Mouse (Mus musculus): ENCODE data around the gene Lrch1. TPM values are rescaled to one million over a fixed set of nuclear protein-coding genes. Genes with fewer than 3 reads are reported as not detected.

Lrch1 gene
- total and polyA plus RNA-seq, 3 experiments: 4.7 to 15.0 (median 10.8) TPM

- no peak for DNase-seq
These were observed 224.1 kb downstream of the Lrch1 start for GRCm38 (mm10) chr14:74723541-74723940.

- peak; percentile 14 for DNase-seq
These were observed 238.6 kb downstream of the Lrch1 start for GRCm38 (mm10) chr14:74709054-74709453.

Other genes starting within 250 kb of the Lrch1 start
- 100 to 1,000 TPM; 355 to 390 TPM for gene Esd, start 215.6 kb downstream of the Lrch1 start, total RNA-seq (2021)
- gene Esd, start 215.6 kb downstream of the Lrch1 start, polyA plus RNA-seq (2012; rRNA removed): 19.1 and 26.6 TPM in 2 replicates
- gene Rubcnl, start 68.2 kb upstream of the Lrch1 start, total RNA-seq (2021): 1 to 10 TPM in 1 of 2 experiments, under 1 TPM in 1; 0.32 to 4.1 TPM
- gene Rubcnl, start 68.2 kb upstream of the Lrch1 start, polyA plus RNA-seq (2012; rRNA removed): 0.12 and 0.91 TPM in 2 replicates
- not detected for gene Lrrc63, start 183.0 kb upstream of the Lrch1 start, total RNA-seq (2021)
- not detected in 2 replicates for gene Lrrc63, start 183.0 kb upstream of the Lrch1 start, polyA plus RNA-seq (2012; rRNA removed)
- 10 to 100 TPM; 17.1 to 29.1 TPM for gene Lcp1, start 183.2 kb upstream of the Lrch1 start, total RNA-seq (2021)
- gene Lcp1, start 183.2 kb upstream of the Lrch1 start, polyA plus RNA-seq (2012; rRNA removed): 1.2 and 1.4 TPM in 2 replicates

Measured in adrenal gland, adult 2 months (tissue).